Mouse (Mus musculus): Measurements from ENCODE around the gene Mturn.

Gene Mturn

DNA sequence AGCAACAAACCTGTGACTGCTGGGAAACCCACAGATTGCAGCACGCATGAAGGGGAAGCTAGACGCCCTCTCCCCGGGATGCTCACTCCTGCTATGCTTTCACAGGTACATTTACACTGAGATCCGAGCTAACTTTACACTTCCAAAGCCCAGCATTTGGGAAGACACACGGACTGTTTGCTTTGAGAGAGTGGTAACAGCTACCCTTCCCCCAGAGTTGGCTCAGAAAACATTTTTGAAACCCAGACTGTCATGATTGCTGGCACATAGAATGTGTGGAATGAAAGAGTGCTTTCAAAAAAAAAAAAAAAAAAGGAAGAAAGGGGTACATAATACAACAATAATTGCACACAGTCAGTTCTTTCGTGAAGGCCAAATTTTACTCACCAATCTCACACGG, 51.3 kb downstream of the Mturn start:
- DNase-seq, result no peak

DNA sequence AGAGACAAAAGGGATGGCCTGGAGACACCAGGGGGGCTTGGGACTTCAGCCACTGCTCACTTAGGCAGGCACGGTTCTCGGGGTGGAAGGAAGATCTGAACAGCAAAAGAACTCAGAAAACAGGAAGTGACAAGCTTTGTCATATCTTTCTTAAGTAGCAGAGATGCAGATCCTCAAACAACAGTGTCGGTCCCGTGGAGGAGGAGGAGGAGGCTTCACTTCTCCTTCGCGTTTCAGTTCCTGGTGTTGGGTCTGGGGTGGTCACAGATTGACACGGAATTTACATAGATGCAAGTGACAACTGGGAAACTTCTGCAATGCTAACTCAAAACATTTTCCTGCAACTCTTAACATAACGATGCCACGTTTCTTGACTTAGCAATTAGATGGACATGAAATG, 54.7 kb downstream of the Mturn start:
- DNase-seq, result peak in 1 of 2 experiments; percentile 31

DNA sequence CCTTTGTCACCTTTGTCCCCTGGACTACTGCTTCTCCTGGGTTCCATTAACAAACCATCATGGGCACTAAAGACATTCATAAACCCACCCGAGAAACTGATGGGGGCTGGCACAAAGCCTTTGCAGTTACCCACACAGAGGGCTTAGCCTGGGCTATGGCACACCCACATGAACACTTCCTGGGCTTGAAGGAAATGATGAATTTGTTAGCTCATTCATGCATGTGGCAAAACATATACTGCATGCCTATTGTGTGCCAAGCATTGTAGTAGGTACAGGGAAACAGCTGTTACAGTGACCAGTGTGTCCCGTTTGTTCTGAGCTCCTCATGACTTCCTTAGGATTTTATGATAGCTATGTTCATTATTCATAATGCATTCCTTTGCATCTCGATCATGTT, 55.8 kb downstream of the Mturn start:
- no peak for DNase-seq

DNA sequence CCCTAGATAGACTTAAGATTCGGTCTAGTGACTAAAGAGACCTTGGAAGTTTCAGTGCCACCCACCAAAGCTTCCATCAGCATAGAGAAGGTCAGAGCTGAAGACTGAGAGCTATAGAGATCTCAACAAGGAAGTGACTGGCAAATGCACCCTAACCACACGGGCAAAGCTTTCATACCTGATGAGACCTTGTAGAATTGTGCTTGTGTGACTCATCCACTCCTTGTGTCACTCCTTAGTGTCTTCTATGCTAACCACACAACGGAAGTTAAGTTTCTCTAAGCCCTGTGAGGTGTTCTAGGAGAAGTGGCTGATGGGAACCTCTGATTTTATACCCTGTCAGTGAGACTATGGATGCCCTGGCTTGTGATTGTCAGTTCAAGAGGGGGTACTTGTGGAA, 56.3 kb downstream of the Mturn start:
- peak in 1 of 2 experiments; percentile 29 for DNase-seq

DNA sequence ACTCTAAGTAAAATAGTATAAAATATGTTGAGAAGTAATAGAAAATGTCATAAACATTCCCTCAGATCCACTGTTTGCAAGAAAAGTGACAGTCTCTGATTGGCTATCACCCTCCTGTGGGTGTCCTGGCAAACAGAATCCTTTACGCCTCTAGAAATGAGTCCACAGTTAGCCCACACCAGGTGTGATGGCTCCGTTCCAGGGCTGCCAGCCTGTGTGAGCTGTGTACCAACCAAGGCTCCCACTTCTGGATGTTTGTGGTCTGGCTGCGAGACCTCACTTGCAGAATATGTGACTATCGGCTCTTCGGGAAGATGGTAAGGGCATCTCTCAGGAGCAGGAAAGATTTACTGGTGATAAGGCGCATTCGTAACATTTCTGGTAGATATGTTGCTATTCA, 67.6 kb downstream of the Mturn start:
- DNase-seq, result no peak

DNA sequence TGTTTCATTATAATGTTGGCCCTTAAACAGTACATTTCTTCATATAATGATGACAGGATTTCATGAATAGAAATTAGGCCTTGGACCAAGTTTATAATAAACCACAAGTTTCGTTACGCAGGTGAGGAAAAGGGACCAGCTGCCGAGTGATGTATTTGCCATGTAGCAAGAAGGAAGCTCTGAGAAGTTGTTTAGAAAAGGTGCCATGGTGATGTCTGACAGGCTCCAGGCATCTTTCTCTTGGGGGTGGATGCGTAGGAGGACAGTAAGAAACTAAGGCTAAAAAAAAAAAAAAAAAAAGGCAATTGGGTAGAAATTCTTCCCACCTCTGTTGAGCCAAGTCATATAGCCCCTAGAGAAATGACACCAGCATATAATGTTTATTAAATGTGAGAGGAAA, 70.2 kb downstream of the Mturn start:
- DNase-seq, result no peak

DNA sequence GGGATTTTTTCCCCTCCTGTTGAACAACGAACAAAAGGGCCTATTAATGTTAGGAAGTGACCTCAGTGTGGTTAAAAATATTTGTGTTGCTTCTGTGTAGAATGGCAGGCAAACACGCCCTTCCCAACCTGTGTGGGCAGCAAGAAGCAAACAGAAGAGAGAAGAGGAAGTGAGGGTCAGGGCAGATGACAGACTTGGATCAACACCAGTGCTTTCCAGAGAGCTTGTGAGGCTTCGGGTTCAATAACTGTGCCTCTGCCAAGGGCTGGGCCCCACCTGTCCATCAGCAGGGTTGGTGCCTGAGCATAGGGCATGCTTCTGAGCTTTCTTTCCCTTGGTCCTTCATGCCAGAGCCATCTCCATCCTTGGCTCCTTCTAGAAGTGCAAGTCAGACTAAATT, 70.7 kb downstream of the Mturn start:
- DNase-seq, result no peak

Data from thymus, adult 18-20 months (tissue).